ENCODE assay signal across 12 mouse cellular contexts in genomic region chr1:72203204-72203603, GRCm38 (mm10). TPM values are rescaled to one million over a fixed set of nuclear protein-coding genes. Genes with fewer than 3 reads are reported as not detected.
"Had no signal": no experiment of that assay in that cellular context is flagged by ENCODE, and none has a peak within 500 bp of the region (broad histone marks: within the 10 kb centered on the region; RNA-seq: fewer than 3 reads in every experiment).

No protein-coding gene starts in this region.

- H3K4me2 ChIP-seq: kidney, embryonic 15.5 days; limb, embryonic 13.5 days; midbrain, embryonic 12.5 days; neural tube, embryonic 15.5 days had no signal

- H3K9ac ChIP-seq: kidney, embryonic 15.5 days; limb, embryonic 13.5 days; liver, embryonic 14.5 days; midbrain, embryonic 12.5 days; neural tube, embryonic 15.5 days had no signal

- DNase-seq: kidney, postnatal 14 days; left cerebral cortex, postnatal 4 days; lung, adult 18-20 months; right cerebral cortex, adult 18-20 months; right cerebral cortex, postnatal 25 days; thymus, postnatal 14 days had no signal

- H3K4me1 ChIP-seq: neural tube, embryonic 15.5 days had no signal

- H3K27me3 ChIP-seq: kidney, embryonic 15.5 days; limb, embryonic 13.5 days; midbrain, embryonic 12.5 days; neural tube, embryonic 15.5 days had no signal

- H3K27ac ChIP-seq: kidney, embryonic 15.5 days; limb, embryonic 13.5 days; liver, embryonic 14.5 days; midbrain, embryonic 12.5 days; neural tube, embryonic 15.5 days had no signal

- H3K9me3 ChIP-seq: kidney, embryonic 15.5 days; limb, embryonic 13.5 days; midbrain, embryonic 12.5 days; neural tube, embryonic 15.5 days had no signal

- H3K4me3 ChIP-seq: kidney, embryonic 15.5 days; limb, embryonic 13.5 days; midbrain, embryonic 12.5 days; neural tube, embryonic 15.5 days had no signal

- H3K36me3 ChIP-seq: kidney, embryonic 15.5 days; limb, embryonic 13.5 days; midbrain, embryonic 12.5 days; neural tube, embryonic 15.5 days had no signal

RNA-seq across cellular contexts. Expression of gene Mreg, which starts 8.9 kb away (rescaled TPM):
- total RNA-seq: megakaryocyte-erythroid progenitor cell, adult 5-6 weeks had no signal
